Mouse (Mus musculus) A20 (cell line): Measurements from ENCODE around the gene Slc28a3.

Experiments
- DNase-seq: peaks from one replicate; pipeline ENCODE4 v3.0.0-alpha.2; 2011; ENCODE audit warnings: low read depth, low spot score

Slc28a3 gene

GRCm38 (mm10) chr13:58523011-58523760 lies 87.5 kb downstream of the Slc28a3 start:
- no peak for DNase-seq

GRCm38 (mm10) chr13:58521331-58522030 lies 89.2 kb downstream of the Slc28a3 start:
- DNase-seq, result no peak

- DNase-seq, result no peak
Observed at GRCm38 (mm10) chr13:58520580-58521330, 89.9 kb downstream of the Slc28a3 start.

- no peak for DNase-seq
Observed at GRCm38 (mm10) chr13:58520028-58520427, 90.6 kb downstream of the Slc28a3 start.

- DNase-seq, result peak; percentile 78
Observed at GRCm38 (mm10) chr13:58516277-58516676, 94.4 kb downstream of the Slc28a3 start.

GRCm38 (mm10) chr13:58515635-58516034 lies 95.0 kb downstream of the Slc28a3 start:
- no peak for DNase-seq

GRCm38 (mm10) chr13:58514147-58514727 lies 96.4 kb downstream of the Slc28a3 start:
- DNase-seq, result no peak

GRCm38 (mm10) chr13:58511926-58512325 lies 98.8 kb downstream of the Slc28a3 start:
- DNase-seq, result no peak

GRCm38 (mm10) chr13:58511248-58511647 lies 99.4 kb downstream of the Slc28a3 start:
- DNase-seq, result no peak

GRCm38 (mm10) chr13:58509241-58509640 lies 101.4 kb downstream of the Slc28a3 start:
- DNase-seq, result peak; percentile 35

- peak; percentile 37 for DNase-seq
Observed at GRCm38 (mm10) chr13:58503610-58504009, 107.1 kb downstream of the Slc28a3 start.

GRCm38 (mm10) chr13:58497809-58498208 lies 112.9 kb downstream of the Slc28a3 start:
- no peak for DNase-seq
